Mouse (Mus musculus) kidney, postnatal 0 days (tissue): ENCODE results near the gene Arl6ip4. TPM values are rescaled to one million over a fixed set of nuclear protein-coding genes. Genes with fewer than 3 reads are reported as not detected.
A peak's percentile ranks its signal among the peaks of the same experiment; 100 is the strongest.

Experiments used
- ATAC-seq: fragments of 200-750 bp; cut with Nextera tagmentation; replicated peaks from 2 replicates; pipeline ENCODE4 v1.8.0; 2017; ENCODE audit warnings: low read depth, moderate number of reproducible peaks, moderate TSS enrichment, moderate library complexity; ENCODE audit not compliant: low FRiP score
- DNase-seq: peaks from one replicate; pipeline ENCODE4 v3.0.0-alpha.2; 2016; ENCODE audit warnings: low spot score
- H3K27ac ChIP-seq: fragments of 300-500 bp; sonication (generic); 2 replicates; pipeline ENCODE4 v1.5.1; 2014; ENCODE audit warnings: mild to moderate bottlenecking
- H3K27me3 ChIP-seq: fragments of 300-500 bp; sonication (generic); 2 replicates; pipeline ENCODE4 v1.6.1; 2014; ENCODE audit warnings: low read length, mixed read lengths; ENCODE audit not compliant: insufficient read depth
- H3K36me3 ChIP-seq: fragments of 300-500 bp; sonication (generic); 2 replicates; pipeline ENCODE4 v1.6.1; 2014; ENCODE audit warnings: low read length, mixed read lengths; ENCODE audit not compliant: insufficient read depth
- H3K4me1 ChIP-seq: fragments of 300-500 bp; sonication (generic); replicated peaks from 2 replicates; pipeline ENCODE4 v1.6.1; 2014; ENCODE audit warnings: antibody characterized with exemption, low read length, mixed read lengths; ENCODE audit not compliant: insufficient read depth
- H3K4me2 ChIP-seq: fragments of 300-500 bp; sonication (generic); 2 replicates; pipeline ENCODE4 v1.6.1; 2014; ENCODE audit warnings: mild to moderate bottlenecking, low read length, moderate library complexity, mixed read lengths
- H3K4me3 ChIP-seq: fragments of 300-500 bp; sonication (generic); replicated peaks from 2 replicates; pipeline ENCODE4 v1.5.1; 2014; ENCODE audit warnings: low read depth, low read length
- H3K9ac ChIP-seq: fragments of 300-500 bp; sonication (generic); 2 replicates; pipeline ENCODE4 v1.6.1; 2014; ENCODE audit warnings: low read depth, low read length
- H3K9me3 ChIP-seq: fragments of 300-500 bp; sonication (generic); replicated peaks from 2 replicates; pipeline ENCODE4 v1.6.1; 2016; ENCODE audit warnings: low read length, inconsistent platforms, mixed read lengths
- CTCF ChIP-seq: IDR thresholded peaks from 2 replicates; pipeline ENCODE4 v1.5.1; 2016; ENCODE audit warnings: antibody characterized with exemption, low read depth, mild to moderate bottlenecking, moderate library complexity
- WGBS: fragments of 180-500 bp; shearing (Covaris S2); extraction: QIAGEN DNeasy Blood & Tissue Kit; methylation state at CpG from one replicate; pipeline ENCODE4 v1.1.7; 2014; 5-methylcytosine and 5-hydroxymethylcytosine counted together
- polyA plus RNA-seq: library from polyadenylated mRNA; unstranded; fragments of >200 nt; fragmentation: Nextera tagmentation; extraction: Ambion mirVana; gene quantifications from 2 replicates; pipeline ENCODE4 v1.2.1, GENCODE M21; 2015

Arl6ip4 gene
- polyA plus RNA-seq, 1 experiment from 2014 or later: 103 TPM

DNA sequence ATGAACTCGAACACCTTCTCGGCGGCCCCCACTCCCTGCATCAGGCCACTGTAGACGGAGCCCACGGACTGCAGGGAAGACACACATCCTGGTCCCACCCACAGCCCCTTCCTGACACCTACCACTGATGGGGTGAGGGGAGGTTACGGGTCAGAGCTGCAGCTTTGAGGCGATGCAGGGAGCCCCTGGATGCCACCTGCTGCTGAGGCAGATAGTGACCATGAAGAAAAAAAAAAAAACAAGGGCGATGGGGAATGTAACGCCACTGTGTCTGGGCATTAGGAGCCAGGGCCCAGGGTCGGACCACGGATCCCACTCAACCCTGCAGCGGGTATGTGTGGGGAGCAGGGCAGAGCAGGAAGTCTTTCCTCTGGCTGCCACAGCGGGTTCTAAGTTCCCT is 38.6 kb upstream of the Arl6ip4 start:
- H3K4me3 ChIP-seq: no peak overlapping the region
- TF ChIP-seq CTCF: no peak
- no peaks in the 10 kb centered on the region for H3K9me3 ChIP-seq
- H3K4me1 ChIP-seq: peaks cover 10% of the 10 kb centered on the region; the same call in 1 of the 2 replicates
- 65% methylated on average over 13 of the region's 13 CpGs for WGBS
- no peak overlapping the region for H3K4me2 ChIP-seq
- no peak overlapping the region; the same call in 1 of the 2 replicates for H3K27ac ChIP-seq
- H3K36me3 ChIP-seq: no peaks in the 10 kb centered on the region
- DNase-seq (no peak), ATAC-seq (no peak)
- H3K9ac ChIP-seq: no peak overlapping the region
- H3K27me3 ChIP-seq: no peaks in the 10 kb centered on the region

DNA sequence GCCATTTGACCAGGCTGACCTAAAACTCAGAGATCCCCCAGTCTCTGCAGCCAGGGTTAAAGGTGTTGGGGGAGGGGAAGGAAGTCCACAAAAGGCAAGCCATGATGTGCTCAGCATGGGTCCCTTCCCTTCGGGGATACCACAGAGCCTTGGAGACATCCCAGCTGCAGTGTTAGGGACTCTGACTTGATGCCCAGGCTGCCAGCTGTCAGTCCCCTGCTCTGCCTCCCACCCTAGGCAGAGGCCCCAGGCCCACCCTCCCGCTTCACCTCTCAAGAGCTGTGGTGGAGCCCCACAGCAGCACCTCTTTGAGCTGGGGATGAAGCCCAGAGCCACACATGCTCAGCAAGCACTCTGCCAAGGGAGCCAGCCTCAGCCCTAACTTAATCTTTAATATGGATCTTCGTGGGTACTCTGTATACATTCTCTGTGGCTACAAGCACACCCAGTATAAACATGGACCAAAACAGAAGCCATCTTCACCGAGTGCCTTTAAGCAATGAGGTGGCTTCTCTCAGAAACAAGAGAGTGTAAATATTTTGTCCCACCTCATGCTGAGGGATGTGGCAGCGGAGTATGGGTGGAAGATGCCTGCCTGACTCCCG is 37.9 kb upstream of the Arl6ip4 start:
- no peak for TF ChIP-seq CTCF
- no peak overlapping the region for H3K4me3 ChIP-seq
- no peak for DNase-seq
- H3K4me2 ChIP-seq: no peak overlapping the region
- H3K9me3 ChIP-seq: no peaks in the 10 kb centered on the region
- H3K36me3 ChIP-seq: no peaks in the 10 kb centered on the region
- no peaks in the 10 kb centered on the region for H3K27me3 ChIP-seq
- ATAC-seq: no peak
- peaks cover 10% of the 10 kb centered on the region; the same call in 1 of the 2 replicates for H3K4me1 ChIP-seq
- H3K9ac ChIP-seq: no peak overlapping the region
- WGBS: 70% methylated on average over 6 of the region's 6 CpGs
- H3K27ac ChIP-seq: no peak overlapping the region

DNA sequence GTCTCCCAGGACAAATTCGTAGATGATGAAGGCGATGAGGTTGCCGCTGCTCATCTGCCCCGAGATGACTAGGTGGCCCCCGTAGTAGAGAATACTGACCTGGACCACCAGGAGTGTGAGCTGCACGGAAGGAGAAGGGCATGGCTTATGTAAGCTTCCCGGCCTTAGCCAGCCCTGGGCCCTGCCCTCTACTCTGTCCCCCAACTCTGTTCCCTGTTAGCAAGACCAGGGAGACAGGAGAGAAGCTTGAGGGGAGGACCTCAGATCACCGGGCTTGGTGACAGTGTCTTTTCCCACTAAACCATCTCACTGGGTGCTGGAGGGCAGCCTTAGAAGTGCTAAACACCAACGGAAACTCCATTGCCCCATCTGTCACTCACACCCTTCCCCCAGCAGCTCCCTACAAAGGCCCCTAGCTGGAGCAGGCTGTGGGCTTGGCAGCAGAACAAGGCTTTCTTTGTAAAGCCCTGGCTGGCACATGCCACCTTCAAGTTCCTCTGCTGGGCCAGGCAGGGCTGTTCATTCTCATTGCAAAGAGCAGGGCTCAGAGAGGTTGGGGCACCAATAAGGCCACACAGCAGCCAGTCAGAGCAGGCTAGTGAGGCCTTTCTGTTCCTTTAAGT is 37.0 kb upstream of the Arl6ip4 start:
- no peak for DNase-seq
- H3K4me1 ChIP-seq: peaks cover 5% of the 10 kb centered on the region; the same call in 1 of the 2 replicates
- no peak for ATAC-seq
- no peak overlapping the region for H3K27ac ChIP-seq
- H3K27me3 ChIP-seq: no peaks in the 10 kb centered on the region
- no peak for TF ChIP-seq CTCF
- no peak overlapping the region for H3K4me3 ChIP-seq
- H3K4me2 ChIP-seq: no peak overlapping the region
- H3K36me3 ChIP-seq: no peaks in the 10 kb centered on the region
- no peak overlapping the region for H3K9ac ChIP-seq
- 67% methylated on average over 9 of the region's 9 CpGs for WGBS
- H3K9me3 ChIP-seq: no peaks in the 10 kb centered on the region

DNA sequence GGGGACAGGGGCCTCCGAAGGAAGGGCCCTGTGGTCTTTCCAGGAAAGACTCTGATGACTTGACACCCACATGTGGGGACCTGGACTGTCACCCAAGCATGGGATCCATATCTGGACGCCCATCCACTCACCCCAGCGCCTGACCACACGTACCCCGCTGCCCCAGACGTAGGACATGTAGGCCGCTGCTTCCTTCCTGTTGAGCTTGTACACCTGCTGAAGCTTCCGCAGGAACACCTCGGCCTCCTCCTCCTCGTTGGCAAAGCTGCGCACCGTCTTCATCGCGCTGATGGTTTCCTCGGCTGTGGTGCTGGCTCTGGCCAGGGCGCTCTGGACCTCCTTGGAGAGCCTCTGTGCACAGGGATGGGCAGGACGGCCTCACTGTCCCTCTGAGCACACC is 36.0 kb upstream of the Arl6ip4 start:
- Histone ChIP-seq H3K9me3 (no peaks in the 10 kb centered on the region), H3K36me3 (no peaks in the 10 kb centered on the region), H3K4me1 (peaks cover 4% of the 10 kb centered on the region; the same call in 1 of the 2 replicates), H3K4me3 (no peak overlapping the region), H3K27ac (no peak overlapping the region), H3K27me3 (no peaks in the 10 kb centered on the region), H3K4me2 (no peak overlapping the region), H3K9ac (no peak overlapping the region)
- no peak for TF ChIP-seq CTCF
- 87% methylated on average over 17 of the region's 17 CpGs for WGBS
- DNase-seq (no peak), ATAC-seq (no peak)

DNA sequence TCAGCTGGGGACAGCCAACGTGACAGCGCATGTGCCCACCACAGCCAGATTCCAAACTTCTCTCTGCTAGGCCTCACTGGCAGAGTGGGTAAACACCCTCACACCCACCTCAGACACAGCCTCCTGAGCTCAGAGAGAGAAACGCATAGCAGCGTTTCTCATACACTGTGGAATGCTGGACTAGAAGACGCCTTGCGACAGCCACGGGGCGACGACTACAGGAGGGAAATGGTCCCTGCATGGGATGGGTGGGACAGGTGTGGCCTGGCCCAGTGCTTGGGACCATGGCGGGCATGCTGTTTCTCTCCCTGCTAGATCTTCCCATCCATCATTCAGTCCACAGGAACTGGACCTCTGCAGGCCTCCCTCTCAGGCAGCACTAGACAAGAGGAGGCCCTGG is 33.4 kb upstream of the Arl6ip4 start:
- 82% methylated on average over 10 of the region's 10 CpGs for WGBS
- no peaks in the 10 kb centered on the region for H3K9me3 ChIP-seq
- ATAC-seq (no peak), DNase-seq (no peak)
- 0 out of 2 replicates have a peak, but pooled peaks have one; percentile 24 for TF ChIP-seq CTCF
- H3K27ac ChIP-seq: no peak overlapping the region
- no peak overlapping the region for H3K9ac ChIP-seq
- H3K4me3 ChIP-seq: no peak overlapping the region
- H3K27me3 ChIP-seq: no peaks in the 10 kb centered on the region
- H3K4me1 ChIP-seq: no peaks in the 10 kb centered on the region
- no peak overlapping the region for H3K4me2 ChIP-seq
- H3K36me3 ChIP-seq: no peaks in the 10 kb centered on the region

DNA sequence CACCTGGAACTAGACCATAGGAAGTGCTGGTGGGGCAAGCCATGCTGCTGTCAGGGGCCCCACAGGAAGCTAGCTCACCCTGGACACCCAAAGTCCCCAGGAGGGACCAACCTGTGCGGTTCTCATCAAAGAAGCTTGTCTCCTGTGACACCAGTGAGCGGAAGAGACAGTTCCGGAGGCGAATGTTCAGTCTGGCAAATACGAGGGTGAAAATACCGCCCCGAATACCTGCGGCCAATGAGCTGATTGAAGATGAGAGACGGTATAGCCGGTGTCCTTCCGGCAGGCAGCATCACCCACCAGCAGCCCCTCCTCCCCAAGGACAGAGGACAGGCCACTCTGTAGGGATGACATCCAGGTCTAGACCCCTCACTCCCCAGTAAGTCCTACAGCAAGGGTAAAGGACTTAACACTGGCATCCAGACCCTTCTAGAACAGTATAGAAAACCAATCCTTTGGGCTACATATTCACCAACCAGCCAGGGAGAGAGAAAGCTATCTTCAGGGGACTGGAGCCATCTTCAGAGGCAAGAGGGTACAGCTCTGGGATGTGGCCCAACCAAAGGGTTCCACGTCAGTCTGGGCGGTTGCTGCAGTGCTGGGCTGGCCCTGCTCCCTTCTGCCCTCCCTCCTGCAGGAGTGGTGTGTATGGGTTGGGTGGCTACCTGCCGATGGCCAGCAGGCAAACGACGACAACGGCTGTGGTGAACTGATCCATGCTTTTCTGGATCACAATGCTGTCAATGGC is 32.8 kb upstream of the Arl6ip4 start:
- DNase-seq (no peak), ATAC-seq (no peak; the same call in 1 of the 2 replicates)
- 83% methylated on average over 17 of the region's 17 CpGs for WGBS
- Histone ChIP-seq H3K27me3 (no peaks in the 10 kb centered on the region), H3K9me3 (no peaks in the 10 kb centered on the region), H3K27ac (no peak overlapping the region), H3K36me3 (no peaks in the 10 kb centered on the region), H3K4me1 (no peaks in the 10 kb centered on the region), H3K9ac (no peak overlapping the region), H3K4me3 (no peak overlapping the region), H3K4me2 (no peak overlapping the region)
- TF ChIP-seq CTCF: no peak
